Mouse (Mus musculus): Measurements from ENCODE around the gene Atrn.

The Atrn gene

GRCm38 (mm10) chr2:131042988-131043387, 136.7 kb downstream of the Atrn start, which contains the start of gene Gfra4:
TSS of gene Gfra4 (minus strand) at chr2:131043088.
- DNase-seq = no peak

- DNase-seq = no peak
Measured at GRCm38 (mm10) chr2:131044354-131044852, 138.1 kb downstream of the Atrn start.

- DNase-seq = peak; percentile 53
Measured at GRCm38 (mm10) chr2:131044989-131045720, 138.9 kb downstream of the Atrn start.

GRCm38 (mm10) chr2:131046025-131046424, 139.7 kb downstream of the Atrn start:
- no peak for DNase-seq

DNA sequence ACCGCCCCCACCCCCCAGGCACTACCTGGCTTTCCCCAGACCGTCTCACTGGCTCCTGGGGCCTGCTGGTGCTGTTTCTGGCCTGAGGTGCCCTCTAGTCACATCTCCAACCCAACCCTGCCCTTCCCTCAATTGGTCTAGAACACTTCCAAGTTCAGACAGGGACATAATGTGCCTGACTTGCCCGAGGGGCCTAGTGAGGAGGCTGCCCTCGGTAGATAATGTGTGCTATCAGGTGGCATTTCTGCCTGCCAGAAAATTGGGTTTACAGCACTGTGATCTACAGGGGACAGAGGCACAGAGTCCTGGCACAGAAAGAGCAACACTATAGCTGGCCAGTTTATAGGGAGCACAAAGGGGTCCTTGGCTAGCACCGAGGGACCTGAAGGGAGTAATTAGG, 145.7 kb downstream of the Atrn start:
- no peak for DNase-seq

- DNase-seq = no peak
Measured at GRCm38 (mm10) chr2:131052862-131053418, 146.6 kb downstream of the Atrn start.

DNA sequence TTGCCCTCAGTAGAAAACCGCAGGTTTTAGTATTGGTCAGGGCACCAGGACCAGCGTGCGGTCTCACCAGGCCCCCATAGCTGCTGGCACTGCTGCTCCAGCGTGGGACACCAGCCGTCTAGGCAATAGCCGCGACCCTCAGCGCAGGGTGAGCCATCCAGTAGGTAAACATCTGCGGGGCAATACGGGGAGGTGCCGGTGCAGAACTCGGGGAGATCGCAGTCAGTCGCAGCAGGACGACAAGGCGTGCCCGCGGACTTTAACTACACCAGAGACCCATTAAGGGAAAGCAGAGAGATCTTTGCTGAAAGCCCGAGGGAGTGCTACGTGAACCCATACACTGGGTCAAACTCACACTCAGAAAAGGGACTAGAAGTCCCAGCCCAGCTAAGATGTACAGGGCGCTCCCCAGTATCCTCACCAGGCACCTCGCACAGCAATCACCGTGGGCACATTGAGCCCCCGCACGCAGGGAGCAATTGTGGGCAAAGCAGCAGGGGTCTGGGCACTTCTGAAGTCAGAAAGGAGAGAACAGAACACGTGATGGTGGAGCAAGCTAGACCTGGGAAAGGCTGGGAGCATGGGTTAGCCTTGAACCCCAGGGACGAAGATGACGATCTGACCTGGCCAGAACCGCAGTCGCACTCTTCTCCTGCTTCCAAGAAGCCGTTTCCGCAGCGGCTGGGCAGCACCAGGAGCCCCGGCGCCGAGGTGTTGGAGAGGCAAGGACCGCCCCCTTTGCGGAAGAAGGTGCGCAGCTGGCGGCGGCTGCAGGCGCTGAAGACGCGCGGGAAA, 147.8 kb downstream of the Atrn start:
- no peak for DNase-seq

GRCm38 (mm10) chr2:131054646-131055264, 148.5 kb downstream of the Atrn start:
- no peak for DNase-seq

DNA sequence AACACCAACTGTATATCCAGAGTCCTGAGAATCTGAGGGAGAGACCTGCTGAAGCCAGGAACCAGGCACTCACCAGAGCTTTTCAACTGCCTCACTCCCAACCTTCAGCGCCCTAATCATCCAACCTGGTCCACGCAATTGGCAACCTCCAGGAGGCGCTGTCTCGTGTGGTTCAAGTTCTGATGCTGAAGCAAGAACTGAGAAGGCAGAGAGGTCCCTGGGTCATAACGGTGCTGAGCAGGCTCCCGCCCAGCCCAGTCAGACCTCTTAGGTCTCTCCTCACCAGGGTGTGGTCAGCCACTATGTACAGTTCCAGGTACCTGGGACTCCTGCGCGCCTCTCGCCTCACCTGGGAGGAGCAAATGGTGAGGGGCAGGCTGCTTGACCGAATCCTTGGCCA, 149.3 kb downstream of the Atrn start:
- DNase-seq = peak; percentile 76

DNA sequence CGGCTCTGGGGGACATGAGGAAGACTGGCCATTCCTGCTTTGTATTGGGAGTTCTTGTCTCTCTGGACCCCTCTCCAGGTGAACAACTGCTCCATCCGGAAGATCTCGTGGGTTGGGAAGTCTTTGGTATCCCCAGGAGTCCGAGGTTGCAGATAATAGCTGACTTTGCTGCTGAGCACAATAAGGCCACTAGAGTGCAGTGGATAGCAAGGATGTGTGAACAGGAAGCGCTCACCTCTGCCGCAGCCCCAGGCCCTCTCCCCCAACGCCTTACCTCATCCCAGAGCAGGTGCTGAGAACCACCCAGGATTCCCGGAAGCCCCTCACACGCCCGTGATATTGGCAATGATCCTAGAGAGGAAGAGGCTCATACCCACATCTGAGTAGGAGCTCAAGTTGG, 149.9 kb downstream of the Atrn start:
- peak; percentile 42 for DNase-seq

- DNase-seq = peak; percentile 2
Measured at GRCm38 (mm10) chr2:131058672-131059071, 152.4 kb downstream of the Atrn start.

- peak; percentile 78 for DNase-seq
Measured at GRCm38 (mm10) chr2:131059377-131059776, 153.1 kb downstream of the Atrn start.

GRCm38 (mm10) chr2:131059781-131060540, 153.7 kb downstream of the Atrn start:
- no peak for DNase-seq

- DNase-seq = no peak
Measured at GRCm38 (mm10) chr2:131060784-131061183, 154.5 kb downstream of the Atrn start.

- DNase-seq = no peak
Measured at GRCm38 (mm10) chr2:131061607-131062006, 155.3 kb downstream of the Atrn start.

- peak; percentile 41 for DNase-seq
Measured at GRCm38 (mm10) chr2:131063404-131063864, 157.1 kb downstream of the Atrn start, which contains the start of gene Adam33. TSS of gene Adam33 (minus strand) at chr2:131063814.

DNA sequence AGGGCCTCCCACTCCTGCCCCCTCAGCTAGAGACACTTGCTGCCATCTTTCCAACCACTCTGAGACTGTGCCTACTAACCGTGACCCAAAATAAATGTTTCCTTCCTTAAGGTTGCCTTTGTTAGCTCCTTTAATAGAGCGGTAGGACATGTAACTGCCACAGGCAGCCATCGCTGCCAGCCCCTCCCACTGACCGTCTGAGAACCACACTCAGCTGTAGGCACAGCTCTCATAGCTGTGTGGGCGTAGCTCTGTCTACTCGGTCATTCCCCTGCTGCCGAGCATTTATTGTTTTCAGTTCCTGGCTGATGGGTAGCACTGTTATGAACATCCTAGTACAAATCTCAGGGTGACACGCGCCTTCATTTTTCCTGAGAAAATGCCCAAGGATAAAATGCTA, 160.0 kb downstream of the Atrn start:
- DNase-seq = no peak

- DNase-seq = peak; percentile 87
Measured at GRCm38 (mm10) chr2:131067481-131067880, 161.2 kb downstream of the Atrn start.

DNA sequence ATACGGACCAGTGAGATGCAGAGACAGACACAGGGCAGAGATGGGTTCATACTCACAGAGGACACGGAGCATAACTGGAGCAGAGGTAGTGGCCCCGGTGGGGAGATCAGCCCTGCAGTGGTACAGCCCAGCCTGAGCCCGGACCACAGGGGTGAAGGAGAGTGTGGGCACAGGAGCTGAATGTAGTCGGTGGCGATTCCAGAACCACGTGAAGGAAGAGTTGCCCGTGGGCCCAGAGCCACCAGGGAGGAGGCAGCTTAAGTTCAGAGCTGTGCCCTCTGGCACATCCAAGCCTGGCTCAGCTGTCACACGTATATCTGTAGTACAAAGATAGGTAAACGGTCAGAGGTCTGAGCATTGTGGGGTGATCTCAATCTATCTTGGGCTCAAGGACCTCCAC, 166.2 kb downstream of the Atrn start:
- DNase-seq = no peak

All from kidney, postnatal 10 days (tissue).